Mouse (Mus musculus): ENCODE measurements at regions not wholly inside any gene's neighbourhood (a gene's known extent, or its start where the extent isn't known, plus 50 kb on each side); places are given as distances from the start of the nearest gene placed in this dataset.

- Histone ChIP-seq H3K27me3 (no peaks in the 10 kb centered on the region), H3K4me1 (peaks cover 6% of the 10 kb centered on the region), H3K9ac (no peak overlapping the region), H3K9me3 (replicated peaks) (no peaks in the 10 kb centered on the region), H3K36me3 (no peaks in the 10 kb centered on the region), H3K4me2 (replicated peaks) (no peak overlapping the region), H3K4me3 (replicated peaks) (no peak overlapping the region), H3K27ac (replicated peaks) (no peak overlapping the region)
- 15% methylated on average over 7 of the region's 7 CpGs for WGBS
- no peak for ATAC-seq (ENCODE audit: insufficient number of reproducible peaks, low FRiP score, low TSS enrichment, low read depth)
Measured at GRCm38 (mm10) chr9:31971801-31972628, 58.8 kb upstream of the Barx2 start.

- H3K4me3 ChIP-seq (replicated peaks): no peak overlapping the region
- no peaks in the 10 kb centered on the region for H3K36me3 ChIP-seq
- no peak overlapping the region for H3K4me2 ChIP-seq (replicated peaks)
- H3K9me3 ChIP-seq (replicated peaks): no peaks in the 10 kb centered on the region
- H3K27ac ChIP-seq (replicated peaks): no peak overlapping the region
- H3K9ac ChIP-seq: no peak overlapping the region
- no peak for ATAC-seq (ENCODE audit: insufficient number of reproducible peaks, low FRiP score, low TSS enrichment, low read depth)
- WGBS: 68% methylated on average over 6 of the region's 6 CpGs
- peaks cover 6% of the 10 kb centered on the region for H3K4me1 ChIP-seq
- no peaks in the 10 kb centered on the region for H3K27me3 ChIP-seq
Measured at GRCm38 (mm10) chr9:31972629-31972993, 59.3 kb upstream of the Barx2 start.

- H3K36me3 ChIP-seq: no peaks in the 10 kb centered on the region
- H3K27ac ChIP-seq (replicated peaks): no peak overlapping the region
- no peak overlapping the region for H3K9ac ChIP-seq
- H3K4me3 ChIP-seq (replicated peaks): no peak overlapping the region
- no peaks in the 10 kb centered on the region for H3K27me3 ChIP-seq
- 34% methylated on average over 2 of the region's 2 CpGs for WGBS
- H3K4me2 ChIP-seq (replicated peaks): no peak overlapping the region
- peaks cover 6% of the 10 kb centered on the region for H3K4me1 ChIP-seq
- H3K9me3 ChIP-seq (replicated peaks): no peaks in the 10 kb centered on the region
- no peak for ATAC-seq (ENCODE audit: insufficient number of reproducible peaks, low FRiP score, low TSS enrichment, low read depth)
Measured at GRCm38 (mm10) chr9:31976191-31976590, 62.9 kb upstream of the Barx2 start.

GRCm38 (mm10) chr9:31978071-31978470 is 64.8 kb upstream of the Barx2 start:
- Histone ChIP-seq H3K27ac (replicated peaks) (no peak overlapping the region), H3K4me2 (replicated peaks) (no peak overlapping the region), H3K4me1 (no peaks in the 10 kb centered on the region), H3K4me3 (replicated peaks) (no peak overlapping the region), H3K36me3 (no peaks in the 10 kb centered on the region), H3K9me3 (replicated peaks) (no peaks in the 10 kb centered on the region), H3K27me3 (no peaks in the 10 kb centered on the region), H3K9ac (no peak overlapping the region)
- no peak for ATAC-seq (ENCODE audit: insufficient number of reproducible peaks, low FRiP score, low TSS enrichment, low read depth)
- 63% methylated on average over 2 of the region's 2 CpGs for WGBS

GRCm38 (mm10) chr9:31979211-31979610 is 65.9 kb upstream of the Barx2 start:
- Histone ChIP-seq H3K27ac (replicated peaks) (no peak overlapping the region), H3K9ac (no peak overlapping the region), H3K36me3 (no peaks in the 10 kb centered on the region), H3K4me1 (peaks cover 3% of the 10 kb centered on the region; the same call in 1 of the 2 replicates), H3K27me3 (no peaks in the 10 kb centered on the region), H3K4me2 (replicated peaks) (no peak overlapping the region), H3K9me3 (replicated peaks) (no peaks in the 10 kb centered on the region), H3K4me3 (replicated peaks) (no peak overlapping the region)
- 87% methylated on average over 3 of the region's 3 CpGs for WGBS
- no peak for ATAC-seq (ENCODE audit: insufficient number of reproducible peaks, low FRiP score, low TSS enrichment, low read depth)

GRCm38 (mm10) chr9:31980459-31980858 is 67.2 kb upstream of the Barx2 start:
- H3K27me3 ChIP-seq: no peaks in the 10 kb centered on the region
- H3K36me3 ChIP-seq: no peaks in the 10 kb centered on the region
- peaks cover 4% of the 10 kb centered on the region; the same call in 1 of the 2 replicates for H3K4me1 ChIP-seq
- no peak overlapping the region for H3K4me2 ChIP-seq (replicated peaks)
- H3K27ac ChIP-seq (replicated peaks): no peak overlapping the region
- no peak for ATAC-seq (ENCODE audit: insufficient number of reproducible peaks, low FRiP score, low TSS enrichment, low read depth)
- H3K9me3 ChIP-seq (replicated peaks): no peaks in the 10 kb centered on the region
- no peak overlapping the region for H3K4me3 ChIP-seq (replicated peaks)
- H3K9ac ChIP-seq: no peak overlapping the region
- WGBS: 95% methylated on average over 5 of the region's 5 CpGs

GRCm38 (mm10) chr9:31983759-31984586 is 70.7 kb upstream of the Barx2 start:
- H3K27me3 ChIP-seq: no peaks in the 10 kb centered on the region
- no peak overlapping the region for H3K4me3 ChIP-seq (replicated peaks)
- H3K9me3 ChIP-seq (replicated peaks): no peaks in the 10 kb centered on the region
- H3K4me2 ChIP-seq (replicated peaks): no peak overlapping the region
- H3K36me3 ChIP-seq: no peaks in the 10 kb centered on the region
- no peak overlapping the region for H3K9ac ChIP-seq
- 28% methylated on average over 12 of the region's 12 CpGs for WGBS
- H3K4me1 ChIP-seq: peaks cover 4% of the 10 kb centered on the region; the same call in 1 of the 2 replicates
- ATAC-seq (ENCODE audit: insufficient number of reproducible peaks, low FRiP score, low TSS enrichment, low read depth): no peak
- no peak overlapping the region for H3K27ac ChIP-seq (replicated peaks)

GRCm38 (mm10) chr9:31988826-31989225 is 75.6 kb upstream of the Barx2 start:
- H3K36me3 ChIP-seq: no peaks in the 10 kb centered on the region
- H3K4me2 ChIP-seq (replicated peaks): no peak overlapping the region
- no peak overlapping the region for H3K27ac ChIP-seq (replicated peaks)
- peaks cover 4% of the 10 kb centered on the region; the same call in 1 of the 2 replicates for H3K4me1 ChIP-seq
- H3K9ac ChIP-seq: no peak overlapping the region
- no peak; the same call in 1 of the 2 replicates for ATAC-seq (ENCODE audit: insufficient number of reproducible peaks, low FRiP score, low TSS enrichment, low read depth)
- no peaks in the 10 kb centered on the region for H3K27me3 ChIP-seq
- H3K4me3 ChIP-seq (replicated peaks): no peak overlapping the region
- WGBS: 64% methylated on average over 7 of the region's 7 CpGs
- H3K9me3 ChIP-seq (replicated peaks): no peaks in the 10 kb centered on the region

GRCm38 (mm10) chr9:31989581-31990360 is 76.5 kb upstream of the Barx2 start:
- no peaks in the 10 kb centered on the region for H3K4me1 ChIP-seq
- no peaks in the 10 kb centered on the region for H3K27me3 ChIP-seq
- no peaks in the 10 kb centered on the region for H3K36me3 ChIP-seq
- no peak overlapping the region for H3K27ac ChIP-seq (replicated peaks)
- H3K4me2 ChIP-seq (replicated peaks): no peak overlapping the region
- H3K4me3 ChIP-seq (replicated peaks): no peak overlapping the region
- no peak for ATAC-seq (ENCODE audit: insufficient number of reproducible peaks, low FRiP score, low TSS enrichment, low read depth)
- H3K9me3 ChIP-seq (replicated peaks): no peaks in the 10 kb centered on the region
- 57% methylated on average over 17 of the region's 17 CpGs for WGBS
- H3K9ac ChIP-seq: no peak overlapping the region

- no peak for ATAC-seq (ENCODE audit: insufficient number of reproducible peaks, low FRiP score, low TSS enrichment, low read depth)
- H3K9me3 ChIP-seq (replicated peaks): no peaks in the 10 kb centered on the region
- no peaks in the 10 kb centered on the region for H3K36me3 ChIP-seq
- no peak overlapping the region for H3K9ac ChIP-seq
- 89% methylated on average over 4 of the region's 4 CpGs for WGBS
- H3K4me2 ChIP-seq (replicated peaks): no peak overlapping the region
- no peak overlapping the region for H3K4me3 ChIP-seq (replicated peaks)
- H3K27ac ChIP-seq (replicated peaks): no peak overlapping the region
- H3K4me1 ChIP-seq: no peaks in the 10 kb centered on the region
- no peaks in the 10 kb centered on the region for H3K27me3 ChIP-seq
Measured at GRCm38 (mm10) chr9:31990456-31990855, 77.2 kb upstream of the Barx2 start.
